Mouse (Mus musculus) heart, embryonic 13.5 days (tissue): ENCODE data around the gene AI597479. TPM values are rescaled to one million over a fixed set of nuclear protein-coding genes. Genes with fewer than 3 reads are reported as not detected.

Experiments used
- ATAC-seq: fragments of 200-750 bp; cut with Nextera tagmentation; 2 replicates; pipeline ENCODE4 v1.8.0; 2017; ENCODE audit warnings: moderate TSS enrichment; ENCODE audit not compliant: insufficient number of reproducible peaks, low FRiP score, low TSS enrichment; ENCODE audit errors: extremely low read depth
- H3K27ac ChIP-seq: fragments of 300-500 bp; sonication (generic); replicated peaks from 2 replicates; pipeline ENCODE4 v1.5.1; 2015; ENCODE audit warnings: moderate library complexity, mild to moderate bottlenecking, inconsistent platforms
- H3K27me3 ChIP-seq: fragments of 300-500 bp; sonication (generic); replicated peaks from 2 replicates; pipeline ENCODE4 v1.6.1; 2015; ENCODE audit warnings: mild to moderate bottlenecking, inconsistent platforms
- H3K36me3 ChIP-seq: fragments of 300-500 bp; sonication (generic); 2 replicates; pipeline ENCODE4 v1.6.1; 2015; ENCODE audit warnings: mild to moderate bottlenecking, inconsistent platforms
- H3K4me1 ChIP-seq: fragments of 300-500 bp; sonication (generic); 2 replicates; pipeline ENCODE4 v1.6.1; 2015; ENCODE audit warnings: inconsistent platforms
- H3K4me2 ChIP-seq: fragments of 300-500 bp; sonication (generic); 2 replicates; pipeline ENCODE4 v1.6.1; 2015; ENCODE audit warnings: inconsistent platforms, mild to moderate bottlenecking, moderate library complexity
- H3K4me3 ChIP-seq: fragments of 300-500 bp; sonication (generic); 2 replicates; pipeline ENCODE4 v1.5.1; 2015; ENCODE audit warnings: moderate library complexity, mild to moderate bottlenecking, inconsistent platforms
- H3K9ac ChIP-seq: fragments of 300-500 bp; sonication (generic); 2 replicates; pipeline ENCODE4 v1.6.1; 2015; ENCODE audit warnings: inconsistent platforms, mild to moderate bottlenecking, moderate library complexity
- H3K9me3 ChIP-seq: fragments of 300-500 bp; sonication (generic); 2 replicates; pipeline ENCODE4 v1.6.1; 2016; ENCODE audit warnings: inconsistent platforms
- WGBS: fragments of 180-500 bp; shearing (Covaris S2); methylation state at CpG from one replicate; pipeline ENCODE4 v1.1.7; 2015; ENCODE audit warnings: mixed read lengths; 5-methylcytosine and 5-hydroxymethylcytosine counted together
- polyA plus RNA-seq: library from polyadenylated mRNA; unstranded; fragments of >200 nt; fragmentation: Nextera tagmentation; extraction: Ambion mirVana; gene quantifications from 2 replicates; pipeline ENCODE4 v1.2.1, GENCODE M21; 2015

AI597479 gene
- polyA plus RNA-seq, 1 experiment from 2014 or later: 20.4 TPM

- ATAC-seq: no peak
- Histone ChIP-seq H3K4me2 (no peak overlapping the region), H3K27ac (peak overlapping the region; percentile 63), H3K4me1 (peaks cover 85% of the 10 kb centered on the region), H3K4me3 (no peak overlapping the region), H3K27me3 (no peaks in the 10 kb centered on the region), H3K9me3 (no peaks in the 10 kb centered on the region), H3K36me3 (peaks cover 90% of the 10 kb centered on the region), H3K9ac (peak overlapping the region; percentile 29; the same call in 1 of the 2 replicates)
- WGBS: 70% methylated on average over 4 of the region's 4 CpGs
These were observed 45.3 kb downstream of the AI597479 start for GRCm38 (mm10) chr1:43143791-43144190.

GRCm38 (mm10) chr1:43144338-43144906 is 45.9 kb downstream of the AI597479 start:
- WGBS: 73% methylated on average over 8 of the region's 8 CpGs
- H3K27ac ChIP-seq: peak overlapping the region; percentile 63
- no peak overlapping the region for H3K4me2 ChIP-seq
- peaks cover 91% of the 10 kb centered on the region for H3K4me1 ChIP-seq
- H3K4me3 ChIP-seq: no peak overlapping the region
- no peaks in the 10 kb centered on the region for H3K9me3 ChIP-seq
- H3K27me3 ChIP-seq: no peaks in the 10 kb centered on the region
- H3K36me3 ChIP-seq: peaks cover 93% of the 10 kb centered on the region
- H3K9ac ChIP-seq: no peak overlapping the region
- no peak for ATAC-seq

GRCm38 (mm10) chr1:43145388-43145787 is 46.9 kb downstream of the AI597479 start:
- 71% methylated on average over 6 of the region's 6 CpGs for WGBS
- Histone ChIP-seq H3K27me3 (no peaks in the 10 kb centered on the region), H3K9me3 (no peaks in the 10 kb centered on the region), H3K4me1 (peaks cover 95% of the 10 kb centered on the region), H3K4me2 (no peak overlapping the region), H3K27ac (peak overlapping the region; percentile 12; the same call in 1 of the 2 replicates), H3K36me3 (peaks cover 94% of the 10 kb centered on the region), H3K4me3 (no peak overlapping the region), H3K9ac (no peak overlapping the region)
- ATAC-seq: no peak

- Histone ChIP-seq H3K36me3 (peaks cover 94% of the 10 kb centered on the region), H3K4me1 (peaks cover 95% of the 10 kb centered on the region)
These were observed 49.0 kb downstream of the AI597479 start for GRCm38 (mm10) chr1:43147474-43147873.

GRCm38 (mm10) chr1:43150225-43150624 is 51.7 kb downstream of the AI597479 start:
- H3K4me3 ChIP-seq: no peak overlapping the region
- 61% methylated on average over 3 of the region's 3 CpGs for WGBS
- no peak overlapping the region for H3K4me2 ChIP-seq
- no peaks in the 10 kb centered on the region for H3K9me3 ChIP-seq
- H3K4me1 ChIP-seq: peaks cover 96% of the 10 kb centered on the region
- 0 out of 2 replicates have a peak overlapping the region, but pooled peaks have one; percentile 8 for H3K27ac ChIP-seq
- peaks cover 84% of the 10 kb centered on the region for H3K36me3 ChIP-seq
- no peak for ATAC-seq
- H3K27me3 ChIP-seq: no peaks in the 10 kb centered on the region
- H3K9ac ChIP-seq: no peak overlapping the region

More at GRCm38 (mm10) chr1:43147474-43147873, 49.0 kb downstream of the AI597479 start:
- no peaks in the 10 kb centered on the region for H3K27me3 ChIP-seq
- no peak overlapping the region for H3K4me3 ChIP-seq
- H3K4me2 ChIP-seq: no peak overlapping the region
- WGBS: 61% methylated on average over 2 of the region's 2 CpGs
- ATAC-seq: no peak
- no peaks in the 10 kb centered on the region for H3K9me3 ChIP-seq
- H3K27ac ChIP-seq: peak overlapping the region; percentile 9; the same call in 1 of the 2 replicates
- H3K9ac ChIP-seq: no peak overlapping the region

GRCm38 (mm10) chr1:43152626-43153025 is 54.1 kb downstream of the AI597479 start:
- 0 out of 2 replicates have a peak, but pooled peaks cover 3% of the 10 kb centered on the region for H3K9me3 ChIP-seq
- peaks cover 92% of the 10 kb centered on the region for H3K4me1 ChIP-seq
- WGBS: 49% methylated on average over 4 of the region's 4 CpGs
- H3K27me3 ChIP-seq: no peaks in the 10 kb centered on the region
- H3K9ac ChIP-seq: no peak overlapping the region
- peak overlapping the region; percentile 73; the same call in 1 of the 2 replicates for H3K27ac ChIP-seq
- peaks cover 71% of the 10 kb centered on the region for H3K36me3 ChIP-seq
- ATAC-seq: no peak
- no peak overlapping the region for H3K4me3 ChIP-seq
- H3K4me2 ChIP-seq: no peak overlapping the region

GRCm38 (mm10) chr1:43153538-43153937 is 55.0 kb downstream of the AI597479 start:
- no peak overlapping the region for H3K4me2 ChIP-seq
- no peak overlapping the region for H3K4me3 ChIP-seq
- 28% methylated on average over 5 of the region's 5 CpGs for WGBS
- no peak overlapping the region for H3K9ac ChIP-seq
- H3K27me3 ChIP-seq: no peaks in the 10 kb centered on the region
- ATAC-seq: no peak
- H3K9me3 ChIP-seq: 0 out of 2 replicates have a peak, but pooled peaks cover 3% of the 10 kb centered on the region
- H3K4me1 ChIP-seq: peaks cover 92% of the 10 kb centered on the region
- H3K27ac ChIP-seq: peak overlapping the region; percentile 73
- H3K36me3 ChIP-seq: peaks cover 69% of the 10 kb centered on the region

- peak overlapping the region; percentile 18; the same call in 1 of the 2 replicates for H3K4me2 ChIP-seq
- peaks cover 93% of the 10 kb centered on the region for H3K4me1 ChIP-seq
- no peak overlapping the region for H3K9ac ChIP-seq
- ATAC-seq: peak; percentile 20; the same call in 1 of the 2 replicates
- no peaks in the 10 kb centered on the region for H3K27me3 ChIP-seq
- peak overlapping the region; percentile 73 for H3K27ac ChIP-seq
- H3K36me3 ChIP-seq: peaks cover 69% of the 10 kb centered on the region
- H3K4me3 ChIP-seq: no peak overlapping the region
- 30% methylated on average over 2 of the region's 2 CpGs for WGBS
- H3K9me3 ChIP-seq: 0 out of 2 replicates have a peak, but pooled peaks cover 3% of the 10 kb centered on the region
These were observed 56.0 kb downstream of the AI597479 start for GRCm38 (mm10) chr1:43154491-43154890.

- Histone ChIP-seq H3K36me3 (peaks cover 51% of the 10 kb centered on the region), H3K9ac (no peak overlapping the region), H3K4me1 (peaks cover 94% of the 10 kb centered on the region), H3K4me3 (no peak overlapping the region), H3K27ac (0 out of 2 replicates have a peak overlapping the region, but pooled peaks have one; percentile 16), H3K27me3 (no peaks in the 10 kb centered on the region), H3K9me3 (0 out of 2 replicates have a peak, but pooled peaks cover 3% of the 10 kb centered on the region), H3K4me2 (no peak overlapping the region)
- ATAC-seq: no peak
- 90% methylated on average over 2 of the region's 2 CpGs for WGBS
These were observed 59.4 kb downstream of the AI597479 start for GRCm38 (mm10) chr1:43157907-43158306.

GRCm38 (mm10) chr1:43159429-43159828 is 60.9 kb downstream of the AI597479 start:
- Histone ChIP-seq H3K4me3 (peak overlapping the region; percentile 19), H3K27ac (peak overlapping the region; percentile 98), H3K4me1 (peaks cover 87% of the 10 kb centered on the region), H3K27me3 (no peaks in the 10 kb centered on the region), H3K9ac (peak overlapping the region; percentile 44), H3K36me3 (peaks cover 42% of the 10 kb centered on the region), H3K9me3 (0 out of 2 replicates have a peak, but pooled peaks cover 3% of the 10 kb centered on the region), H3K4me2 (peak overlapping the region; percentile 80)
- no peak for ATAC-seq
- WGBS: 16% methylated on average over 4 of the region's 4 CpGs

GRCm38 (mm10) chr1:43162394-43162793 is 63.9 kb downstream of the AI597479 start:
- ATAC-seq: no peak
- Histone ChIP-seq H3K9me3 (no peaks in the 10 kb centered on the region), H3K9ac (peak overlapping the region; percentile 97), H3K4me1 (peaks cover 64% of the 10 kb centered on the region), H3K4me3 (peak overlapping the region; percentile 86), H3K36me3 (peaks cover 43% of the 10 kb centered on the region), H3K4me2 (peak overlapping the region; percentile 80), H3K27ac (peak overlapping the region; percentile 98), H3K27me3 (no peaks in the 10 kb centered on the region)
- 56% methylated on average over 3 of the region's 3 CpGs for WGBS

- peak overlapping the region; percentile 86 for H3K4me3 ChIP-seq
- H3K4me1 ChIP-seq: peaks cover 66% of the 10 kb centered on the region
- H3K9ac ChIP-seq: peak overlapping the region; percentile 97
- H3K4me2 ChIP-seq: peak overlapping the region; percentile 80
- 0% methylated on average over 6 of the region's 6 CpGs for WGBS
- no peaks in the 10 kb centered on the region for H3K27me3 ChIP-seq
- peaks cover 37% of the 10 kb centered on the region for H3K36me3 ChIP-seq
- no peak for ATAC-seq
- peak overlapping the region; percentile 98 for H3K27ac ChIP-seq
- H3K9me3 ChIP-seq: no peaks in the 10 kb centered on the region
These were observed 64.6 kb downstream of the AI597479 start for GRCm38 (mm10) chr1:43163084-43163466.
